Mouse (Mus musculus): Measurements from ENCODE around the gene Arhgap25.

DNA sequence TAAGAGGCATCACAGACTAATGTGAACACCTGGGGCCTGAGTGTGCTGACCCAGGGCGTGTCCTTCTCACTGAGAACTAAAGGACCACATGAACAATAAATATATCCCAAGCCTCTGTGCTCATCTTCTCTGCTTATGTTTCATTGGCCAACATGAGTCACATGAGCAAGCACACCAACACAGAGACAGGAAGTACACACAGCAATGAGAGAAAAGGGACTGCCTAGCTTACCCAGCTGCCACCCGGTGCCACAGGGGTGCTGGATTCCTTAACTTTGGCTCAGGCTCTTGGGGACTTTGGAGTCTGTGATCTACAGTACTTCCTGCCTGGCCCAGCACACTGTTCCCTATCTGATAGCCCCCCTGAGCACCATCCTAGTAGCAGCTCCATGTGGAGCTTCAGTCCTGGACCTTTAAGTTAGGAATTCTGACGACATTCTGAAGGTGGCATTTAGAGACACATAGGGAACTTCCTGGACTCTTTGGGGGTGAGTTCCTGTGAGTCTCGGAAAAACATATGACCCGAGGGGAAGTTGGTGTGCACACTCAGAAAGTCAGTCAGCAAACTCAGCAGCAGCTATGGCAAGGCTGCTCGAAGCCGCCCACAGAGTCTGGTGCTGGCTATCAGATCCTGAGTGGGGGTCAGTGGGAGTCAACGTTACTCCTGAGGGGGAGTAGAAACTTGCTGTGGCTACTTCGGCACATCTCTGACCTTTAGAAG, 2.0 kb upstream of the Arhgap25 start:
- TF ChIP-seq CTCF (IDR thresholded peaks at IDR 0.05; ENCODE audit: borderline replicate concordance, extremely low read depth, insufficient read depth, insufficient read length) (no peak), POLR2A (IDR thresholded peaks at IDR 0.05; ENCODE audit: borderline replicate concordance, extremely low read depth, insufficient read depth, insufficient read length, poor library complexity, severe bottlenecking) (no peak)

Measured in brain, embryonic 14.5 days (tissue).